Mouse (Mus musculus) cerebellum, adult 2 months (tissue): ENCODE data around the gene Rho.

ENCODE experiments used
- CTCF ChIP-seq: fragments of 200-500 bp; IDR thresholded peaks from 2 replicates; pipeline ENCODE4 v1.5.1; 2011; ENCODE audit warnings: low read depth, mild to moderate bottlenecking, control low read depth, low read length, moderate library complexity, borderline replicate concordance; ENCODE audit not compliant: insufficient read depth
- POLR2A ChIP-seq: fragments of 200-500 bp; IDR thresholded peaks from 2 replicates; pipeline ENCODE4 v1.6.1; 2011; ENCODE audit warnings: low read length, control low read depth, borderline replicate concordance; ENCODE audit not compliant: insufficient read depth

DNA sequence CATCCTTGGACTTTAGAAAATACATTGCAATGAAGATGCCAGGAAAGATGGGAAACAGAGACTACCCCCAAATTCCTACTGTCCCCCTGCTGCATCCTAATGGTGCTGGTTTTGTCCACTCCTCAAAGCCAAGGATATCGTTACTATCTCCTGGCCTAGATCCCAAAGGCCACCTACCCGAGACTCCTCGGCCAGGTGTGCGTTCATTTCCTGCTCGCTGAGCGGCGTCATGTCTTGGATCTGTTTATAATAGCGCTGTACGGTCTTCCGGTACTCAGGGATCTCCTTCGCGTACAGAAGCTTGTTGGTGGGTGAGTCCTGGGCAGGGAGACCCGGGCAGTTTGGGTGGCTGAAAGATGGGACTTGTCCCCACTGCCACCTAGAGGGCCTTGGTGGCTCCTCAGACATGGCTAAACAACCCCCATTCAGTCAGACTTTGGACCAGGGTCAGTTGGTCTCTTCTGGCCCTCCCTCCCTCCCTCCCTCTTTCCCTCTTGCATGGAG is 24.9 kb downstream of the Rho start:
- TF ChIP-seq CTCF (peak; percentile 24; the same call in 1 of the 2 replicates), POLR2A (no peak)
